Mouse (Mus musculus) G1E (cell line): ENCODE measurements around the gene Slc4a4.

Source experiments
- CTCF ChIP-seq: IDR thresholded peaks from 2 replicates; pipeline ENCODE4 v1.5.1; 2012; ENCODE audit warnings: low read depth, low read length, inconsistent platforms, mixed read lengths
- GATA1 ChIP-seq: IDR thresholded peaks from 2 replicates; pipeline ENCODE4 v1.6.1; 2012; ENCODE audit warnings: borderline replicate concordance, low read length, inconsistent platforms, mixed read lengths
- GATA2 ChIP-seq: IDR thresholded peaks from 2 replicates; pipeline ENCODE4 v1.6.1; 2012; ENCODE audit warnings: low read depth, low read length, inconsistent platforms, borderline replicate concordance
- POLR2AphosphoS5 ChIP-seq: IDR thresholded peaks from 2 replicates; pipeline ENCODE4 v1.6.1; 2012; ENCODE audit warnings: low read depth, low read length, inconsistent platforms; ENCODE audit not compliant: insufficient replicate concordance
- TAL1 ChIP-seq: conservative IDR thresholded peaks from 2 replicates; pipeline ENCODE4 v1.6.1; 2012; ENCODE audit warnings: low read depth, low read length, inconsistent platforms, mixed read lengths

- TF ChIP-seq CTCF (no peak), POLR2AphosphoS5 (no peak), TAL1 (no peak), GATA1 (no peak), GATA2 (no peak)
Observed at GRCm38 (mm10) chr5:89040814-89041213, 154.2 kb downstream of the Slc4a4 start.
